Mouse (Mus musculus) bone marrow macrophage, adult 2 months (primary cell): ENCODE measurements around the gene Tnfrsf8.

Experiments
- CTCF ChIP-seq: IDR thresholded peaks from 2 replicates; pipeline ENCODE4 v1.5.1; 2012; ENCODE audit warnings: low read depth, mild to moderate bottlenecking, low read length, moderate library complexity
- POLR2A ChIP-seq: IDR thresholded peaks from 2 replicates; pipeline ENCODE4 v1.6.1; 2012; ENCODE audit warnings: mild to moderate bottlenecking, low read depth, low read length, borderline replicate concordance

DNA sequence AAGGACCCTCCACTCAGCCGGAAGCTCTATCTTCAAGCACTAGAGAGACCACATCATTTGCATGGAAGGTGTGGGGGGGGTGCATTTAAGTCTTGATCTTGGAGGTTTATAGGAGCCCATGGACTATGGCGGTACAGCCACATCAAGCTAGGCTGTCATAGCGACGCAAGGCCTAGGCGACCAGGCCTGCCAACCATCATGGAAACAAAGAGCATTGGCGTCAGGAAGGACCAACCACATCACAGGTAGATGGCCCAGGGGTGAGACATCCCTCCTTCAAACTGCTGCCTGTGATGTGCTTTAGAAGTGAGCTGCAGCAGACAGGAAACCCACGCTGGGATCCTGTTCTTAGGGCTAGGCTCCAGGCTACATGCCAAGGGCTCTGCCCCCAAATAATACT lies 78.9 kb downstream of the Tnfrsf8 start:
- no peak for TF ChIP-seq CTCF
- no peak for TF ChIP-seq POLR2A
